ENCODE assay signal across 22 mouse cellular contexts in genomic region chr2:27268325-27268724, GRCm38 (mm10). TPM values are rescaled to one million over a fixed set of nuclear protein-coding genes. Genes with fewer than 3 reads are reported as not detected.
DNase-seq lines count a peak whose midpoint lies in the region; ATAC-seq lines count a peak whose summit lies in the region.
"Had no signal": no experiment of that assay in that cellular context is flagged by ENCODE, and none has a peak within 500 bp of the region (broad histone marks: within the 10 kb centered on the region; RNA-seq: fewer than 3 reads in every experiment).

No protein-coding gene starts in this region.

- H3K9ac ChIP-seq in heart, embryonic 11.5 days (ENCODE audit: low read depth, low read length): 0 out of 2 replicates have a peak overlapping the region, but pooled peaks have one; percentile 22
- peak overlapping the region; percentile 7; the same call in 1 of the 2 replicates for H3K9ac ChIP-seq in heart, embryonic 15.5 days
- peak overlapping the region; percentile 12; the same call in 1 of the 2 replicates for H3K9ac ChIP-seq in kidney, embryonic 14.5 days (ENCODE audit: low read depth, low read length)
- H3K9ac ChIP-seq in kidney, embryonic 16.5 days (replicated peaks; ENCODE audit: low read length): no peak overlapping the region
- H3K9ac ChIP-seq: embryonic facial prominence, embryonic 13.5 days; forebrain, embryonic 13.5 days; forebrain, postnatal 0 days; hindbrain, embryonic 13.5 days had no signal

- H3K4me2 ChIP-seq in heart, embryonic 11.5 days: no peak overlapping the region
- no peak overlapping the region for H3K4me2 ChIP-seq in heart, embryonic 15.5 days
- no peak overlapping the region for H3K4me2 ChIP-seq in kidney, embryonic 14.5 days (replicated peaks; ENCODE audit: low read depth, low read length)
- H3K4me2 ChIP-seq in kidney, embryonic 16.5 days (replicated peaks; ENCODE audit: low read depth, low read length): no peak overlapping the region
- H3K4me2 ChIP-seq: embryonic facial prominence, embryonic 13.5 days; forebrain, embryonic 13.5 days; hindbrain, embryonic 13.5 days had no signal

- peaks cover 8% of the 10 kb centered on the region for H3K4me1 ChIP-seq in heart, embryonic 11.5 days (ENCODE audit: control insufficient read depth, insufficient read depth, low read length)
- H3K4me1 ChIP-seq in heart, embryonic 15.5 days (replicated peaks): peaks cover 21% of the 10 kb centered on the region
- no peaks in the 10 kb centered on the region for H3K4me1 ChIP-seq in kidney, embryonic 14.5 days (ENCODE audit: control insufficient read depth, insufficient read depth, low read length)
- no peaks in the 10 kb centered on the region for H3K4me1 ChIP-seq in kidney, embryonic 16.5 days (ENCODE audit: insufficient read depth, low read length)
- H3K4me1 ChIP-seq: embryonic facial prominence, embryonic 13.5 days; forebrain, embryonic 13.5 days; hindbrain, embryonic 13.5 days had no signal

- H3K27ac ChIP-seq in heart, embryonic 11.5 days (ENCODE audit: low read depth, low read length): peak overlapping the region; percentile 15; the same call in 1 of the 2 replicates
- peak overlapping the region; percentile 54 for H3K27ac ChIP-seq in heart, embryonic 15.5 days
- H3K27ac ChIP-seq in kidney, embryonic 14.5 days (ENCODE audit: low read depth, low read length): no peak overlapping the region
- H3K27ac ChIP-seq in kidney, embryonic 16.5 days (ENCODE audit: low read length): no peak overlapping the region
- H3K27ac ChIP-seq: embryonic facial prominence, embryonic 13.5 days; forebrain, embryonic 13.5 days; hindbrain, embryonic 13.5 days; hindbrain, postnatal 0 days had no signal

- WGBS in heart, embryonic 11.5 days (ENCODE audit: insufficient replicate concordance): 49% methylated on average over 2 of the region's 2 CpGs
- WGBS in heart, embryonic 15.5 days: 18% methylated on average over 2 of the region's 2 CpGs
- WGBS in kidney, embryonic 14.5 days: 78% methylated on average over 2 of the region's 2 CpGs
- 63% methylated on average over 2 of the region's 2 CpGs for WGBS in kidney, embryonic 16.5 days

- no peak for DNase-seq in heart, adult 18-20 months
- no peak for DNase-seq in heart, postnatal 14 days
- no peak for DNase-seq in thymus, postnatal 36 days
- DNase-seq: adrenal gland, adult 2 months; adrenal gland, postnatal 25 days; cerebellum, adult 18-20 months; cerebellum, adult 9-11 months; cerebellum, postnatal 36 days; forebrain, postnatal 0 days; gastrocnemius, postnatal 25 days; kidney, adult 11 months; kidney, adult 9 months had no signal

- no peaks in the 10 kb centered on the region for H3K9me3 ChIP-seq in heart, embryonic 11.5 days (replicated peaks; ENCODE audit: control insufficient read depth, low read length)
- H3K9me3 ChIP-seq in heart, embryonic 15.5 days (replicated peaks): no peaks in the 10 kb centered on the region
- no peaks in the 10 kb centered on the region for H3K9me3 ChIP-seq in kidney, embryonic 14.5 days (ENCODE audit: control insufficient read depth, low read length)
- H3K9me3 ChIP-seq in kidney, embryonic 16.5 days (ENCODE audit: low read length): no peaks in the 10 kb centered on the region
- H3K9me3 ChIP-seq: embryonic facial prominence, embryonic 13.5 days; forebrain, embryonic 13.5 days; hindbrain, embryonic 13.5 days had no signal

- ATAC-seq in heart, embryonic 11.5 days (replicated peaks; ENCODE audit: insufficient number of reproducible peaks, low FRiP score, low TSS enrichment): no peak
- peak; percentile 58; the same call in 1 of the 2 replicates for ATAC-seq in heart, embryonic 15.5 days (replicated peaks; ENCODE audit: insufficient number of reproducible peaks, insufficient read depth, low FRiP score, low read depth)
- no peak for ATAC-seq in kidney, embryonic 14.5 days (ENCODE audit: low FRiP score, low TSS enrichment)
- no peak for ATAC-seq in kidney, embryonic 16.5 days (ENCODE audit: low FRiP score, low TSS enrichment)
- ATAC-seq: forebrain, embryonic 13.5 days; forebrain, postnatal 0 days; hindbrain, postnatal 0 days had no signal

- peaks cover 11% of the 10 kb centered on the region for H3K36me3 ChIP-seq in heart, embryonic 11.5 days (ENCODE audit: control insufficient read depth, insufficient read depth, low read length)
- peaks cover 21% of the 10 kb centered on the region; the same call in 1 of the 2 replicates for H3K36me3 ChIP-seq in heart, embryonic 15.5 days
- peaks cover 71% of the 10 kb centered on the region; the same call in 1 of the 2 replicates for H3K36me3 ChIP-seq in kidney, embryonic 14.5 days (ENCODE audit: control insufficient read depth, insufficient read depth, low read length)
- H3K36me3 ChIP-seq in kidney, embryonic 16.5 days (ENCODE audit: insufficient read depth, low read length): peaks cover 57% of the 10 kb centered on the region

- H3K4me3 ChIP-seq in heart, embryonic 11.5 days (ENCODE audit: low read depth, low read length): no peak overlapping the region
- no peak overlapping the region for H3K4me3 ChIP-seq in heart, embryonic 15.5 days
- no peak overlapping the region for H3K4me3 ChIP-seq in kidney, embryonic 14.5 days (ENCODE audit: low read length)
- H3K4me3 ChIP-seq in kidney, embryonic 16.5 days (ENCODE audit: low read length): no peak overlapping the region
- H3K4me3 ChIP-seq: embryonic facial prominence, embryonic 13.5 days; forebrain, embryonic 13.5 days; hindbrain, embryonic 13.5 days had no signal

- H3K27me3 ChIP-seq in heart, embryonic 11.5 days (ENCODE audit: control insufficient read depth, insufficient read depth, low read length): no peaks in the 10 kb centered on the region
- no peaks in the 10 kb centered on the region for H3K27me3 ChIP-seq in heart, embryonic 15.5 days
- no peaks in the 10 kb centered on the region for H3K27me3 ChIP-seq in kidney, embryonic 14.5 days (ENCODE audit: control insufficient read depth, insufficient read depth, low read length)
- H3K27me3 ChIP-seq in kidney, embryonic 16.5 days (ENCODE audit: insufficient read depth, low read length): no peaks in the 10 kb centered on the region
- H3K27me3 ChIP-seq: CH12.LX; embryonic facial prominence, embryonic 13.5 days; forebrain, embryonic 13.5 days; hindbrain, embryonic 13.5 days had no signal

- intact Hi-C loops in heart, postnatal 14 days (cut with DNase I): no loop called here

RNA-seq across cellular contexts. Expression of gene Sardh, which starts 20.2 kb away (rescaled TPM):
- 12.9 and 15.1 TPM in 2 replicates for polyA plus RNA-seq in heart, embryonic 11.5 days (2014; fragmentation: Nextera tagmentation; extraction: Ambion mirVana)
- total RNA-seq in heart, adult 18-20 months (2021): 1 to 10 TPM; 7.1 TPM
- 18.7 and 21.4 TPM in 2 replicates for polyA plus RNA-seq in heart, embryonic 15.5 days (2015; fragmentation: Nextera tagmentation; extraction: Ambion mirVana)
- total RNA-seq in heart, postnatal 14 days (2021): 10 to 100 TPM; 15.3 to 15.6 TPM
- polyA plus RNA-seq in kidney, embryonic 14.5 days (2014; fragmentation: Nextera tagmentation; extraction: Ambion mirVana): 17.6 and 29.9 TPM in 2 replicates
- 64.7 and 71.3 TPM in 2 replicates for polyA plus RNA-seq in kidney, embryonic 16.5 days (2015; fragmentation: Nextera tagmentation; extraction: Ambion mirVana)
- total RNA-seq: CH12.LX; hematopoietic stem cell, adult 5-6 weeks had no signal

Comparison
In these comparisons a context has a peak if more than half of its experiments do, and no peak if none do; other contexts are left out.
1. H3K27ac ChIP-seq: peak in heart, embryonic 11.5 days (single experiment) and heart, embryonic 15.5 days (single experiment); none in kidney, embryonic 14.5 days (single experiment) and kidney, embryonic 16.5 days (single experiment).